Mouse (Mus musculus) cerebellum, adult 9-11 months (tissue): ENCODE results near the gene Rplp0.
"Not testable (repeated sequence)": the region's sequence is repeated elsewhere in the genome, so short reads cannot be mapped to it uniquely, and the experiment has no call there.

Experiments
- DNase-seq: peaks from one replicate; pipeline ENCODE4 v3.0.0; 2022

Gene Rplp0

GRCm38 (mm10) chr5:115553801-115554420 is 5.4 kb upstream of the Rplp0 start:
- peak; percentile 39 for DNase-seq

DNA sequence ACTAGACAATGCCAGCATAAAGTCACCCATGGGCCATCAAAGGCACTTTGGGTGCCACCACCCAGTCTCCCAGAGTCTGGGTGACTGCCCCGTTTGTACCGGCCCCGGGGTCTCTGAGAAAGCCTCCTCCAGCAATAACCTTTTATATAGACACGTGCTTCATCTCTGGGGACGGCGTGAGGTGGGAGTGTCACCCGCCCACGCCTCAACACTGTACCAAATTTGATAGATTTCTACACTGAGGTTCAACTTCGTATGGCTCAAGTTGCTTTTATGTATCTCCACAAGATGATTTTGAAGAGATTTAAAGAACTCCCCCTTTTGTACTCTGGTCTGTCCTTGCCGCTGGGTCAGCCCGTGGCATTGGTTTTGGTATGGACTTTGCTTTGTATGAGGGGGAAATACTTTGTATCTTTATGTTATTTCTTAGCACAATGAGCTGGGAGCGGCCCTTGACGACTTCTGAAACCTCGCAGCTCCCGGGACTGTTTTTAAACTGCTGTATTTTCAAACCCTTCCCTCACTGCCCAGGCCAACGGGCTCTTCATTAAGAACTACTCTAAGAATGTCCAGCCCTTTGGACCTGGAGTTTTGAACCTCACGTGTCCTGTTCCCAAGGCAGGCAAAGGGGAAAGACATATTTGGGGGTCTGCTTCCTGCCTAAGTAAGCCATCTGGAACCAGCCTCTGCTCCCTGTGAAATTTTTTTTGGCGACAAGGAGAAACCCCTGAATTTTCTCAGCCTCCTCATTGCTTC is 4.6 kb upstream of the Rplp0 start:
- DNase-seq = peak; percentile 33

GRCm38 (mm10) chr5:115556217-115556616 is 3.0 kb upstream of the Rplp0 start:
- peak; percentile 82 for DNase-seq

GRCm38 (mm10) chr5:115558182-115558794 is 979 bp upstream of the Rplp0 start:
- DNase-seq = no peak

DNA sequence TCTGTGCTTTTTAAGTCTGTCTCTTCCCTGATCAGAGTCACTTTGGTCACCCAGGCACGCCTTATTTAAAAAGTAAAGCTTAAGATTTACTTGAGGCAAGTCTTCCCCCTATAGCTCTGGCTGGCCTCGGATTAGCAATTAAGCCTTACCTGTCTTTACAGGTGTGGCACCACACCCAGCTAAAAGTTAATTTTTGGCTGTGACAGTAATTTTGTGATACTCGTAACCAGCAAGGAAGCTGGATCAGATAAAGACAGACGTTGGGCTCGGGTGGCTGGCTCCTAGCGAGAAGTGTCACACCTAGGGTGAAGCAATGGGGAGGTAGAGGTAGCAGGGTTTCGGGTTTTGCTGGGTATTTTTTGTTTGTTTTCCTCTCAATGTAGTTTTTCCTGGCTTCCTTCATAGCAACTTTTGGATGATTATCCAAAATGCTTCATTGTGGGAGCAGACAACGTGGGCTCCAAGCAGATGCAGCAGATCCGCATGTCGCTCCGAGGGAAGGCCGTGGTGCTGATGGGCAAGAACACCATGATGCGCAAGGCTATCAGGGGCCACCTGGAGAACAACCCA is 1.2 kb downstream of the Rplp0 start:
- DNase-seq = no peak

- no peak for DNase-seq
Observed at GRCm38 (mm10) chr5:115563771-115564585, 4.7 kb downstream of the Rplp0 start.

GRCm38 (mm10) chr5:115564737-115565393 is 5.6 kb downstream of the Rplp0 start, which contains the start of gene Gcn1l1:
Gene Gcn1l1, plus strand, starts transcription at chr5:115565254.
- peak; percentile 81 for DNase-seq

DNA sequence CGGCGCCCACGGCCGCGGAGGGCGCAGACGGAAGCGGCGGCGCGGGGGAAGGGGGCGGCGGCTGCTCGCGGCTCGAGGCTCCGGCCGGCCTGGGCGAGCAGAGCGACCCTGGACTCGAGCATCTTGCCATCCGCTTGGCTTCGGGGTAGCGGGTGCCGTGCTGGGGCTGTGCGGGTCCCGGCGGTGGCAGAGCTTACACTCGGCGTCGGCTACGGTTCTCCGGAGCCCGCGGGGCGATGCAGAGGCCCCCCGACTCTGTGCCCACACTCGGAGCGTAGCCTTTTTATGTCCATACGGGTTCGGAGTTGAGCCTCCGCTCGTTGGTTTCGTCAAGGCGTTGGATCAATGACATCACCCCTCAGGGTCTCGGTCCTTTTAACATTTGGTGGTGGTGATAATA is 6.1 kb downstream of the Rplp0 start:
- no peak for DNase-seq

DNA sequence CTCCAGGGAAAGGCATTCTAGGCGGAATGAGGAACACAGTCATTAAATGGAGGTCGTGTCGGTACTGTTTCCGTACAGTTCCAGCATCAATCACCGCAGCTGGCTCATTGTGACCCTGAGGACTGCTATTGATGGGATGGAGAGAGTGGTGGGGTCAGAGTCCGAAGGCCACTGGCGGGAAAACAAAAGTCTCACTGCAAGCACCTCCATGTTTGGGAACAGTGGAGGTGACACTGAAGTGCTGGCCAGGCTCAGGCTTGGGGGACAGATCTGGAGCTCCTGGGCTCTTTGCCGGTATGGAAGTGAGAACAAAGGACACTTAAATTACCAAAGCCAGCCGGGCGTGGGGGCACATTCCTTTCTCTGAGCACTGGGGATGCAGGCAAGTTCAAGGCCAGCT is 9.4 kb downstream of the Rplp0 start:
- DNase-seq = no peak

- no peak for DNase-seq
Observed at GRCm38 (mm10) chr5:115569308-115569707, 10.0 kb downstream of the Rplp0 start.

GRCm38 (mm10) chr5:115569721-115570120 is 10.5 kb downstream of the Rplp0 start:
- DNase-seq = no peak

GRCm38 (mm10) chr5:115571086-115571485 is 11.8 kb downstream of the Rplp0 start:
- DNase-seq = no peak

DNA sequence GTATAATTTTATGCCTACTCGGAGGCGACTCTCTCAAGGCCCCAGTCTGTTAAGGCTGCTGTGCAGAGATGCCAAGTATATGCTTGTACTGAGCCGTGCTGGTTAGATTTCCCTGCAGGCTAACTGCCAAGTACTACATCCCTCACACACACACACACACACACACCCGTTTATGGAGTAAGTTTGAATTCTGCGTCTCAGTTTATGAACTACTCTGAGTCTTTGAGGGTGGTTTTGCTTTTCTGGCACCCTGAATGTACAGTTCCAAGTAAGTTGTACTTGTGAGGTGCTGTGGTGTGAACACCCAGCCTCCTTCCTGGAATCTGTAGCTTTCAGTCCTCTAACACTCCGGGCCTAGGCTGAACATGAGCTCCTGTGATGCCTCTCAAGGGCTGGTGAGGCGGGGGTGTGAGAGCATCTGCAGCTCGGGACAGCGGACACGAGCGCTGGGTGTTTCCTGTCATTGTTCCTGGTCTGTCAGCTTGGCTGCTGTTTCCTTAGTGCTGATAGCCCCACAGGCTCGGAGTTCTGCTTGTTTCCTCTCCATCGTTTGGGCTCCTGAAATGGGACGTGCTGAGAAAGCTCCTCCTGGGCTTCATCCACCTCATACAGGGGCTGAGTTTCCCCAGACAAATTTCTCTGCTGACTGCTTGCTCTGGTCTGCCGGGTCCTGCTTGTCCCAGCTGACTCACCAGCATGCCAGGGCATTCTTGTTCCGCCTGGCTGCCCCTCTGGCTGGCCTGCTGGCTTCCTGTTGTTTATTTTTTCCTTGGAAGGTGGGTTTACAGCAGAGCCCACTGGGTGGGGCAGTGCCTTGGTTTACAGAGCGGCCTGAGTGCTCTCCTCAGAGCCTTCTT is 13.6 kb downstream of the Rplp0 start:
- DNase-seq = no peak

DNA sequence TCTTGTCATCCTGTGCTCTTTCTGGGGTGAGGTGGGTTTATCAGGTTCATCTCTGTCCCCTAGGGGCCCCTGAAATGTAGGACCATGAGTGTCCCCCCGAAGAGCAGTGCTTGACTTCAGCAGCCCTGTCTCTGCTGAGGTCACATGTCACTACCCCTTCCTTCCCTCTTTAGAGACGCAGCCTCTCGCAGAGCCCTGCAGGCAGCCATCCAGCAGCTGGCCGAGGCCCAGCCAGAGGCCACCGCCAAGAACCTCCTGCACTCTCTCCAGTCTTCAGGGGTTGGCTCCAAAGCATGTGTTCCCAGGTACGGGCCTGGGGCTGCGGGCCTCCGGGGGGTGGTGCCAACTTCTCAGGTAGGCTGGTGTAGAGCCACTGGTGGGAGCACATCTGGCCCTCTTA is 15.7 kb downstream of the Rplp0 start:
- DNase-seq = no peak

GRCm38 (mm10) chr5:115577686-115578085 is 18.4 kb downstream of the Rplp0 start:
- not testable (repeated sequence) for DNase-seq

- DNase-seq = peak; percentile 57
Observed at GRCm38 (mm10) chr5:115578922-115579321, 19.7 kb downstream of the Rplp0 start.

DNA sequence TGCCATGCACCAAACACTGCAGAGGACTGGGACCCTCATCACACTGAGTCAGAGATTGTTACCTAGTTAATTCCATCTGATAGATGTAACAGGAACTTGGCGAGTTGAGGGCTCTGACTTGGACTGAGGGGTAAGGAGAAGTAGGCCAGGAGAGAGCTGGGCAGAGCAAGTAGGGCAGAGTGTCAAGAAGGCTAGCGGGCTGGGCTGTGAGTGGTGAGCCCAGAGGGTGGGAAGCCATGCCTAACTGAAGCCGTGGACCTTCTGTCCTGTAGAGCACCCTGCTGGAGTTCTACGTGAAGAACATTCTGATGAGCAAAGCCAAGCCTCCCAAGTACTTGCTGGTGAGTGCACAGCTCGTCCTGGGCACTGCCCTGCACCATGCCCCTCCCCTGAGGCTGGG is 20.1 kb downstream of the Rplp0 start:
- no peak for DNase-seq

DNA sequence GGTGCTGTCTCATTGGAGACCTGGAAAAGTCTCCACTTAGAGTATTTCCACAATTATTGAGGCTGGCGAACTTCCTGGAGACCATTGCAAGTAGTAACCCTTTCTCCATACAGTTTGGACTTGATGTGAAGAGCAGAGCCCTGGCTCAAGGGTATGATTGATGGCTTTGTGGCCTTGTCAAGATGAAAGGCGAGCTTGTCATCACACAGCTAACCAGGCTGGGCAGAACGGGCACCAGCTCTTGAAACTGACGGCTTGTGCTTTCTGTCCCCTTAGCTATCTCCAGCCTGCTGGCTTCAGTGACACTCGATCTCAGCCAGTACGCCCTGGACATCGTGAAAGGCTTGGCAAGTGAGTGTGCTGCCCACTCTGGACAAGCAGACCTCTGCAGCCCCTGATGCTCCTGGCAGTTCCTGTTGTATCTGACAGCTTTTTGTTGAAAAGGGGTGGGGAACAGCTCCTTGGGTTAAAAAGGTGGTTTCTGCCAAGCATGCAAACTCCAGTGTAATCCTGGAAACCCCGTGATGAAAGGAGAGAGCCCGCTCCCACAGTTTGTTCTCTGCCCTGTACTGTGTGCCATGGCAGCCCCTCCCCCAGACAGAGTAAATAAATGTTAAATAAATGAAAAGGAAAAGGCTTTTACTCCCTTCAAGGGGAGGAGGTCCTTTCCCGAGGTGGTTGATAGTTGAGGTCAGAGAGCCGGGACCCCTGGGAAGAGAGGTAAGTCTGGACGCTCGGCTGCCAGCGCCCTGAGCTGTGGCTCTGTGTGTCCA is 21.1 kb downstream of the Rplp0 start:
- DNase-seq = no peak

DNA sequence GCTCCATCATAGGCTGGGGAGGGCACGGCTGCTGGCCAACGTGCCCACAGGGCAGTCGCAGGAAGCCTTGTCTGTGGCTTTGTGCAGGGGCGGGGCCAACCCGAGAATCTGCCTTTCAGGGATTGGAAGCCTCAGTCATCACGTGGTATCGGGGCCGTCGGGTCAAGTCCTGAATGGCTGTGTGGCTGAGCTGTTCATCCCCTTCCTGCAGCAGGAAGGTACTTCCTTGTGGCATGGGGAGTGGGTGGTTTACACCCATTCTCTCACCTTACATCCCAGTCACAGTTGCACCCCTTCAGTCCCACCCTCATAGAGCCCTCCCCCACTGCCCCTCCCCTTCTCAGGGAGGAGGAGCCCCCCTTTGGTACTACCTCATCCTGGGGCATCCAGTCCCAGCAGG is 22.4 kb downstream of the Rplp0 start:
- no peak for DNase-seq

- no peak for DNase-seq
Observed at GRCm38 (mm10) chr5:115585616-115586015, 26.3 kb downstream of the Rplp0 start.

DNA sequence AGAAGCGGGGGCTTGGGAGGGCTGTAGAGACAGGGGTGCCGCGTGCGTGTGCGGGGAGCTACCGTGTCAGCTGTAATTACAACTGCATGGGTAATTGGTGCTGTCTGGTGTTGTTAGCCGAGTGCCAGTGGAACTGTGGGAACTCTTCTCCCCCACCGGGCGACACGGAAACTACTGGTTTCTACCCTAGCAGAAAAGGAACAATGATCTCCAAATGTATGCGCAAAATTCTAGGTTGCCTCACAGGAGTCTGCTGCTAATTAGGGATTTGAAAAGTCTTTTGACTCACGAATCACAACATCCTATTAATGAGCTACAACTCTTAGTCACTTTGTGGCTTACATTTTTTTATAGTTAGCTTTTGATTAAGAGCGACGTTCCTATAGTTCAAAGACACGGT is 26.9 kb downstream of the Rplp0 start:
- DNase-seq = no peak
